Mouse (Mus musculus) embryo, embryonic 9.5 days (tissue): ENCODE data around the gene Psme2b.
"Not testable (repeated sequence)": the region's sequence is repeated elsewhere in the genome, so short reads cannot be mapped to it uniquely, and the experiment has no call there.

Experiments used
- DNase-seq: peaks from one replicate; pipeline ENCODE4 v3.0.0-alpha.2; 2017; ENCODE audit errors: extremely low spot score

Gene Psme2b

GRCm38 (mm10) chr11:48900654-48901566 lies 45.1 kb downstream of the Psme2b start:
- not testable (repeated sequence) for DNase-seq

- no peak for DNase-seq
Observed at GRCm38 (mm10) chr11:48898812-48899431, 47.1 kb downstream of the Psme2b start.
